Comparison of ENCODE assay signal across 8 mouse cellular contexts in the genomic region with DNA sequence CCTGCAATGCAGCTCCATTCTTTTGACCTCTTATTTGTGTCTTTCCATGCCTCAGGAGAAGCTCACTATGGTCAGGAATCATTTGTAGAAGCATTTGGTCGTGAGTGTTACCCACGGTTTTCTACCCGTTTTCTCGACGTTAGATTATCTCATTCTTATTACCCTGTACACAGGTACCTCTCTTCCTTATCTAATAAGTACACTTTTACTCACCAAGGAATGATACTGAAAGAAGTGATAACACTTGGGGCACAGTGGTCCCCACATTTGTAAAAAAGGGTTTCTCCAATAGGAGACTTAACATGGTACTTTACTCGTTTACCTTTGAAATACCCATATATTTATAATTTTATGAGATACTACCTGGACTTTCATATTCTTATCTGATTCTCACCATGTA.
"Had no signal": no experiment of that assay in that cellular context is flagged by ENCODE, and none has a peak within 500 bp of the region (broad histone marks: within the 10 kb centered on the region; RNA-seq: fewer than 3 reads in every experiment).

No protein-coding gene starts in this region.

- DNase-seq: layer of hippocampus, adult 9-11 months; midbrain, embryonic 14.5 days; spleen, adult 18-20 months; thymus, postnatal 36 days had no signal

- H3K9ac ChIP-seq: kidney, embryonic 15.5 days; limb, embryonic 12.5 days; neural tube, embryonic 12.5 days; stomach, embryonic 15.5 days had no signal

- H3K4me1 ChIP-seq: neural tube, embryonic 12.5 days; stomach, embryonic 15.5 days had no signal

- H3K9me3 ChIP-seq: kidney, embryonic 15.5 days; limb, embryonic 12.5 days; neural tube, embryonic 12.5 days; stomach, embryonic 15.5 days had no signal

- H3K4me2 ChIP-seq: kidney, embryonic 15.5 days; limb, embryonic 12.5 days; neural tube, embryonic 12.5 days; stomach, embryonic 15.5 days had no signal

- H3K4me3 ChIP-seq: kidney, embryonic 15.5 days; limb, embryonic 12.5 days; neural tube, embryonic 12.5 days; stomach, embryonic 15.5 days had no signal

- H3K27ac ChIP-seq: limb, embryonic 12.5 days; neural tube, embryonic 12.5 days had no signal

- H3K27me3 ChIP-seq: kidney, embryonic 15.5 days; limb, embryonic 12.5 days; neural tube, embryonic 12.5 days; stomach, embryonic 15.5 days had no signal

- H3K36me3 ChIP-seq: kidney, embryonic 15.5 days; limb, embryonic 12.5 days; neural tube, embryonic 12.5 days; stomach, embryonic 15.5 days had no signal
